Mouse (Mus musculus) spleen, adult 2 months (tissue): ENCODE data around the gene Tnfrsf19.

ENCODE experiments used
- CTCF ChIP-seq: fragments of 200-500 bp; IDR thresholded peaks from 2 replicates; pipeline ENCODE4 v1.5.1; 2011; ENCODE audit warnings: mild to moderate bottlenecking, inconsistent platforms; ENCODE audit not compliant: insufficient read depth, insufficient read length, insufficient replicate concordance; ENCODE audit errors: extremely low read depth
- POLR2A ChIP-seq: fragments of 200-500 bp; IDR thresholded peaks from 2 replicates; pipeline ENCODE4 v1.6.1; 2011; ENCODE audit warnings: low read depth, low read length, inconsistent platforms

DNA sequence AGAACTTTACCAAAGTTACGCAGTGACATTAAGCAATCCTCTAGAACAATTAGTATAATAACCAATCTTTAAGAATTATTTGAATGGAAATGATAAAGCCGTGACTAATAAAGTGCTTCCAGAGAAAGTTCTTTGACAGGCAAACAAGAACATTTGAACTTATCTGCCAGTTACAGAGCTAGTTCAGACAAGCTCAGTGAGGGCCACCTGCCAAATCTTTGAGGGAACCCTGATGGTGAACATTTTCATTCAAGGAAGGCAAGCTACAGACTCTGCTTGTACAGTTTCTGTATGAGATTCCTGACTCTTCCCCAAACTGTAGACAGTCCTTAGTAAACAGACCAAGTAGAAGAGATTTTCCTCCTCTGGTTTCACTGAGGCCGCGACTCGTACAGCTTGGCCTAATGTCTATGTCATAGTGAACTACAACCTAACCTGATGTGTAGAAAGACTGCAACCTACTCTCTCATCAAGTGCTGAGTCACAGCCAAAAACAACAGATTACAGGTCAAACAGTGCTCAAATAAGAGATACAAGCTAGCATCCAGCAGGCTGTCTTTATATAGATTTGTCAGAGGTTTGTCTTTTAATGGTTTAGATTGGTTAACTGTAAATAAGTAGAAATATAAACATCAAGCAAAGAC is 65.9 kb downstream of the Tnfrsf19 start:
- TF ChIP-seq POLR2A (no peak), CTCF (no peak)
